Mouse (Mus musculus) liver, adult (tissue): ENCODE results near the gene Ring1.

ENCODE experiments used
- GATA4 ChIP-seq: IDR thresholded peaks from 2 replicates; pipeline ENCODE4 v1.6.1; 2014; ENCODE audit warnings: mild to moderate bottlenecking, low read length; ENCODE audit not compliant: insufficient replicate concordance

Ring1 gene

DNA sequence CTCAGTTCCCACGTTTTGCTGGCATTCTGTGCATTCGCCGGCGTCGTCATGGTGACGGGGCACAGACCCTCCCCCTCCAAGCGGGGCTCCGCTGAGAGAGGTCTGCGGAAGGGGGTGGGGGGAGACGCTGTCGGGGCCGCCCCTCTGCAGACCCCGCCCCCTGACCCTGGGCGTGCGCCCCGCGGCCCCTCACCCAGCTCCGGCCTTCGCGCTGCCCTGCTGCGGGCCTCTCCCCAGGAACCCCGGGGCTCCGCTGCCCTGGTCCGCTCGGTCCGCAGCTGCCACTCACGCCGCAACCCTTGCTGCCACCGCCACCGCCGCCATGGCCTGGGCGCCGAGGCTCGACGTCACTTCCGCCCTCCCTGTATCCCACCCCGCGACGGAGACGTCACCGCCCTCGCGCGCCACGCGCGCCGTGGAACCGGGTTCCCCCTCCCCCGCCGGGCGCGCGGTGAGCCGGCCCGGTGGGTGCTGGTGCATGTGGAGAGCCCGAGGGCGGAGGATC is at the start of gene Ring1:
Gene Ring1 (minus strand): TSS at position 364 of the 505 bp plus-strand sequence.
- no peak; the same call in 1 of the 2 replicates for TF ChIP-seq GATA4

- TF ChIP-seq GATA4, result no peak
These were observed 47.6 kb upstream of the Ring1 start for GRCm38 (mm10) chr17:34072091-34072490.

GRCm38 (mm10) chr17:34068864-34069263 is 44.4 kb upstream of the Ring1 start:
- no peak for TF ChIP-seq GATA4

GRCm38 (mm10) chr17:34057224-34057623 is 32.7 kb upstream of the Ring1 start:
- TF ChIP-seq GATA4, result no peak

DNA sequence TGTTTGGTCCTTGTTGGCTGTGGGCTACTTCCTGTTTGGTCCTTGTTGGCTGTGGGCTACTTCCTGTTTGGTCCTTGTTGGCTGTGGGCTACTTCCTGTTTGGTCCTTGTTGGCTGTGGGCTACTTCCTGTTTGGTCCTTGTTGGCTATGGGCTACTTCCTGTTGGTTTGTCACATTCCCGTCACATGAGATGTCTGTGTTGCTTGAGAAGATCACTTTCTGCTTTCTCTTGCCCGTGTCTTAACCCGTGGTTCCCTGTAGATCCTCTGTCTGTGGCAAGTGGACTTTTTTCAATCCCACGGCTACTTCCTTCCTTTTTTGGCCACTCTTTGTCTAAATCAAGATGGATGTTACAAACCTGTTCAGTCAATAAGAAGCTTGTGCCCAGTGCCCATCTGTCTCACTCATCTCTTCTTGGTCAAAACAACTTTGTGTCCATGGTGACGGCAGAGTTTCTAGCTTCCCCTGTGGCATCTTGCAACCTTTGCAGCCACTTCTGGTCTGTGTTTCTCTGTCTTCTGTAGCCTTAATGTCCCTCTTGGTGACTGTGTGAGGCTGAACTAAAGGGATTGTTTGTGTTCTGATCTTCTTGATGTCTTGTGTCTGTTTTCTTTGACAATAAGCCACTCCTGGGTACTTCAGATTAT is 23.0 kb upstream of the Ring1 start:
- TF ChIP-seq GATA4, result no peak

DNA sequence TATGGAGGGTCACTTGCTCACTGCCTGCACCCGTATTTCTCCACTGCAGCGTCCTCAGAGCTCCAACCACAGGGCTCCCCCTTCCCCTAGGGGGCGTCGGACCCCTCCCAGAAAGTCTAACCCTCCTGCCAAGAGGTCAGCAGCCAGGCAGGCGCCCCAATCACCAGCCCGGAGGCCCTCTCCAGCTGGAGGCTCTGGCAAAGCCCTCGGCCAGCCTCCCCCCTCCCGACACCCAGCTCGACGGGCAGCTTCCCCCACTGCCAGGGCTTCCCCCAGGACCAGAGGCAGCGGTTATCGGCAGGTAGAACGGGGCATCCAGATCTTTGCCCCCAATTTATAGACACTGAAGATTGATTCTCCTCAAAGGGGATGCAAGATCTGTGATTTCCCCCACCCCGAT is 21.5 kb upstream of the Ring1 start:
- no peak for TF ChIP-seq GATA4

GRCm38 (mm10) chr17:34039562-34040450 is 15.3 kb upstream of the Ring1 start:
- TF ChIP-seq GATA4, result no peak

DNA sequence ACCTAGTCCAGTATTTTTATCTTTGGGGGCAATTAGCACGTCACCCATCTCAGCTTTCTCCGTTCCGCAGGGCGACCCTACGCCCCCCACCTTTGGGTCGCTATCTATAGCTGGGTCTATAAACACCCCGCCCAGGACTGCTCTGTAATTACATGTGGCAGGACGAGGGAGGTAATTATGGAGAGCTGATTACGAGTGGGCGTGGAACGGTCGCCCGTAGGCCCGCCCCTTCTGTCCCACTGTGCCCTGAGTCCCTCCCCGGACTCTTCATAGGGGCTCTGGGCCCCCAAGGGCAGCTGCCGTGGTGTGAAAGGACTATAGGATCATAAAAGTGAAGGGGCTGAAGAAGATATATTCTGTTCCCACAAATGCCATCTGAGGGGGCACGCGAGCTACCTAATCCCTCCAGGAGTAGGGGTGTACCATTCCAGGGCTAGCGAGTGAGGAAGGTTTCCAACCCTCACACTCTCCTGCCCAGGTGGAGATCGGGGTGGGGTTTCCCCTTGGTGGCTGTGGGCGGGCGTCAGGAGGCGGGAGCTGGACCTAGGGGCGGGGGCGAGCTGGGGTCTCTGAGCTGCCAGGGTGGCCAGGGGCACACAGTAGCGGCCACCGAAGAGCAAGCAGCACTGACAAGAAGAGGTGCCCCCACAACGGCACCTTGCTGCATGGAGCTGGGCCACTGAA is 14.5 kb upstream of the Ring1 start, which contains the start of gene Col11a2:
Gene Col11a2 (plus strand): TSS at position 560 of the 684 bp plus-strand sequence.
- no peak for TF ChIP-seq GATA4

GRCm38 (mm10) chr17:34038440-34038839 is 14.0 kb upstream of the Ring1 start:
- no peak for TF ChIP-seq GATA4

GRCm38 (mm10) chr17:34037241-34037640 is 12.8 kb upstream of the Ring1 start:
- TF ChIP-seq GATA4, result no peak

GRCm38 (mm10) chr17:34036647-34037046 is 12.2 kb upstream of the Ring1 start:
- no peak for TF ChIP-seq GATA4

DNA sequence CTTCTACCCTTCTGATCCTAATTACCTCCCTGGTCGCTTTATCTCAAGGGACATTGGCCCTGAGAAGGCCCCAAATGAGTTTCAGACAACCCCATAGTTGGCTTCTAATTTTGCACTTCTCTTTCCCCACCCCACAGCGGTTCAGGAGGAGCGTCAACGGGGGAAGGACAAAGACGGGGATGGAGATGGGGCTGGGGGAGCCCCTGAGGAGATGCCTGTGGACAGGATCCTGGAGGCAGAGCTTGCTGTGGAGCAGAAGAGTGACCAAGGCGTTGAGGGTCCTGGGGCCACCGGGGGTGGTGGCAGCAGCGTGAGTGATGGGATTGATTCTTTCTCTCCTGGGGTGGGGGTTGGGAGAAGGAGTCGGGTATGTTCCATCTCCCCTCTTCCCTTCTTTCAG is 11.0 kb upstream of the Ring1 start:
- no peak for TF ChIP-seq GATA4

- TF ChIP-seq GATA4, result no peak
These were observed 9.6 kb upstream of the Ring1 start for GRCm38 (mm10) chr17:34034064-34034463.

DNA sequence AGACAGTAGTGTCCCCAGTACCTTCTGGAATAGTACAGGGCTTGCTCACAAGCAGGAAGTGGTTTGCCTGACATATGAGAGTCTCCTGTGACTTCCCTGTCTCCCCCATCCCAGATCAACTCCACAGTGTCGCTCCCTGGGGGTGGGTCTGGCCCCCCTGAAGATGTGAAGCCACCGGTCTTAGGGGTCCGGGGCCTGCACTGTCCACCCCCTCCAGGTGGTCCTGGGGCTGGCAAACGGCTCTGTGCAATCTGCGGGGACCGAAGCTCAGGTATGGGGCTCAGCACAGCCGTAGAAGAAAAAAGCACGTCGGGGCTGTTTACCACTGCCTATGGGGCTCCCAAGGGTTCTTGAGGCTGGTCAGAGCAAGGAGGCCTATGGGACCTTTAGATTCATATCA is 9.0 kb upstream of the Ring1 start:
- TF ChIP-seq GATA4, result no peak

- TF ChIP-seq GATA4, result no peak
These were observed 8.3 kb upstream of the Ring1 start for GRCm38 (mm10) chr17:34032806-34033205.

- no peak for TF ChIP-seq GATA4
These were observed 7.7 kb upstream of the Ring1 start for GRCm38 (mm10) chr17:34032174-34032632.
